Mouse (Mus musculus): ENCODE results near the gene Mrps2.

- TF ChIP-seq CTCF (IDR thresholded peaks at IDR 0.05; ENCODE audit: control insufficient read depth, insufficient read depth, insufficient read length) (no peak), MAX (IDR thresholded peaks at IDR 0.05) (no peak), USF1 (IDR thresholded peaks at IDR 0.05; ENCODE audit: low read depth) (no peak)
Observed at GRCm38 (mm10) chr2:28495801-28496595, 28.1 kb downstream of the Mrps2 start.
